Mouse (Mus musculus) liver, embryonic 15.5 days (tissue): Measurements from ENCODE around the gene Eps15l1. TPM values are rescaled to one million over a fixed set of nuclear protein-coding genes. Genes with fewer than 3 reads are reported as not detected.

ENCODE experiments used
- ATAC-seq: fragments of 200-750 bp; cut with Nextera tagmentation; 2 replicates; pipeline ENCODE4 v1.8.0; 2017; ENCODE audit warnings: moderate number of reproducible peaks, mild to moderate bottlenecking, moderate library complexity; ENCODE audit not compliant: insufficient read depth
- H3K27ac ChIP-seq: fragments of 300-500 bp; sonication (generic); replicated peaks from 2 replicates; pipeline ENCODE4 v1.5.1; 2015; ENCODE audit warnings: mild to moderate bottlenecking, inconsistent platforms
- H3K27me3 ChIP-seq: fragments of 300-500 bp; sonication (generic); 2 replicates; pipeline ENCODE4 v1.6.1; 2015; ENCODE audit warnings: mild to moderate bottlenecking, inconsistent platforms
- H3K36me3 ChIP-seq: fragments of 300-500 bp; sonication (generic); replicated peaks from 2 replicates; pipeline ENCODE4 v1.6.1; 2015; ENCODE audit warnings: moderate library complexity, mild to moderate bottlenecking, inconsistent platforms
- H3K4me1 ChIP-seq: fragments of 300-500 bp; sonication (generic); replicated peaks from 2 replicates; pipeline ENCODE4 v1.6.1; 2015; ENCODE audit warnings: inconsistent platforms
- H3K4me2 ChIP-seq: fragments of 300-500 bp; sonication (generic); 2 replicates; pipeline ENCODE4 v1.6.1; 2015; ENCODE audit warnings: moderate library complexity, mild to moderate bottlenecking, inconsistent platforms
- H3K4me3 ChIP-seq: fragments of 300-500 bp; sonication (generic); replicated peaks from 2 replicates; pipeline ENCODE4 v1.5.1; 2015; ENCODE audit warnings: mild to moderate bottlenecking, inconsistent platforms
- H3K9ac ChIP-seq: fragments of 300-500 bp; sonication (generic); 2 replicates; pipeline ENCODE4 v1.6.1; 2015; ENCODE audit warnings: moderate library complexity, mild to moderate bottlenecking, inconsistent platforms
- H3K9me3 ChIP-seq: fragments of 300-500 bp; sonication (generic); replicated peaks from 2 replicates; pipeline ENCODE4 v1.6.1; 2016; ENCODE audit warnings: inconsistent platforms
- WGBS: fragments of 180-500 bp; shearing (Covaris S2); methylation state at CpG from one replicate; pipeline ENCODE4 v1.1.7; 2015; ENCODE audit warnings: mixed read lengths; ENCODE audit not compliant: insufficient replicate concordance; 5-methylcytosine and 5-hydroxymethylcytosine counted together
- polyA plus RNA-seq: library from polyadenylated mRNA; unstranded; fragments of >200 nt; fragmentation: Nextera tagmentation; extraction: Ambion mirVana; gene quantifications from 2 replicates; pipeline ENCODE4 v1.2.1, GENCODE M21; 2015

The Eps15l1 gene
- 19.4 and 19.8 TPM in 2 replicates for polyA plus RNA-seq

GRCm38 (mm10) chr8:72421362-72422335 is at the start of gene Eps15l1:
Eps15l1 (minus strand) TSS chr8:72421460.
- peaks cover 53% of the 10 kb centered on the region for H3K4me1 ChIP-seq
- ATAC-seq = peak; percentile 95
- WGBS = under 1% methylated on average over 48 of the region's 48 CpGs

GRCm38 (mm10) chr8:72470684-72471083 is 49.4 kb upstream of the Eps15l1 start:
- H3K4me1 ChIP-seq = peaks cover 30% of the 10 kb centered on the region
- WGBS = 80% methylated on average over 7 of the region's 7 CpGs
- H3K4me3 ChIP-seq = no peak overlapping the region
- no peak overlapping the region for H3K27ac ChIP-seq
- H3K27me3 ChIP-seq = no peaks in the 10 kb centered on the region
- no peaks in the 10 kb centered on the region for H3K9me3 ChIP-seq
- no peak for ATAC-seq
- H3K9ac ChIP-seq = no peak overlapping the region
- no peak overlapping the region for H3K4me2 ChIP-seq
- peaks cover 79% of the 10 kb centered on the region for H3K36me3 ChIP-seq

More at GRCm38 (mm10) chr8:72421362-72422335, at the start of gene Eps15l1:
- Histone ChIP-seq H3K27me3 (no peaks in the 10 kb centered on the region), H3K9me3 (no peaks in the 10 kb centered on the region), H3K27ac (peak within 1 kb of the TSS; percentile 97), H3K4me2 (peak within 1 kb of the TSS; percentile 94), H3K9ac (peak within 1 kb of the TSS; percentile 92), H3K36me3 (0 out of 2 replicates have a peak, but pooled peaks cover 8% of the 10 kb centered on the region), H3K4me3 (peak within 1 kb of the TSS; percentile 92)

GRCm38 (mm10) chr8:72469984-72470383 is 48.7 kb upstream of the Eps15l1 start:
- H3K4me2 ChIP-seq = no peak overlapping the region
- H3K9me3 ChIP-seq = no peaks in the 10 kb centered on the region
- H3K9ac ChIP-seq = no peak overlapping the region
- H3K36me3 ChIP-seq = peaks cover 86% of the 10 kb centered on the region
- ATAC-seq = no peak
- H3K4me3 ChIP-seq = no peak overlapping the region
- no peak overlapping the region for H3K27ac ChIP-seq
- H3K4me1 ChIP-seq = peaks cover 25% of the 10 kb centered on the region
- 88% methylated on average over 8 of the region's 8 CpGs for WGBS
- no peaks in the 10 kb centered on the region for H3K27me3 ChIP-seq

GRCm38 (mm10) chr8:72469243-72469642 is 48.0 kb upstream of the Eps15l1 start:
- H3K4me1 ChIP-seq = peaks cover 21% of the 10 kb centered on the region
- H3K27ac ChIP-seq = no peak overlapping the region
- H3K9ac ChIP-seq = no peak overlapping the region
- no peak overlapping the region for H3K4me2 ChIP-seq
- no peak for ATAC-seq
- H3K36me3 ChIP-seq = peaks cover 93% of the 10 kb centered on the region
- 78% methylated on average over 2 of the region's 2 CpGs for WGBS
- H3K4me3 ChIP-seq = no peak overlapping the region
- no peaks in the 10 kb centered on the region for H3K9me3 ChIP-seq
- H3K27me3 ChIP-seq = no peaks in the 10 kb centered on the region

- no peaks in the 10 kb centered on the region for H3K9me3 ChIP-seq
- peaks cover 100% of the 10 kb centered on the region for H3K36me3 ChIP-seq
Measured at GRCm38 (mm10) chr8:72464211-72464610, 43.0 kb upstream of the Eps15l1 start.

DNA sequence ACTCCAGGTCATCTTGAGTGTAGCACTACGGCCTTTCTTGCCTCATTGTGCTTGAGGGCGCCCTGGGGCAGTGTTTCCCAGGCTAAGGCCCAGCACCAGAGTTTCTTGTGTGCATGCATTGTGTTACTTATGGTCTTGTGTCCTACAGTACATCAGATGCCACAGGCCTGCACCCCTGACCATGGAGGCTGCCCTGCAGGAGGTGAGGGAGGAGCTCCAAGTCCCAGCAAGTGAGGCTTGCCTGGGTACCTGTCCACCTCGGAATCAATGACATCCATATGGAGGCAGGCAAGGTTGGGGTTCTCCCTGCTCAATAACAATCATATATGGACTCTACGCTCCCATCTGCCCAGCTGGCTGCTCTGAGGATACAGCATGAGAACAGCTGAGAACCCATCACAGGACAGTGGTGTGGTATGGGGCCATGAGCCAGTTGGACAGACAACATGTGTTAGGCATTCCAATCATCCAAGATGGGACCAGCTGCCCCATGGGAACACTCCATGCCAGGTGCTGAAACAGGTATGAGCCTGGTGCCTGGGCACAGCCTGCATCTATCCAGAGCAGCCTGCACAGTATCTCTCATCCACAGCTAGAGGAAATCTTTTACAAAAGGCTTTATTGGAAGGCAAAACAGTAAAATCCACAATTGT is 38.7 kb upstream of the Eps15l1 start:
- Histone ChIP-seq H3K27me3 (no peaks in the 10 kb centered on the region), H3K9ac (no peak overlapping the region), H3K4me1 (no peaks in the 10 kb centered on the region), H3K4me2 (no peak overlapping the region), H3K9me3 (no peaks in the 10 kb centered on the region), H3K36me3 (peaks cover 71% of the 10 kb centered on the region), H3K27ac (no peak overlapping the region), H3K4me3 (no peak overlapping the region)
- ATAC-seq = no peak
- 81% methylated on average over 4 of the region's 4 CpGs for WGBS

More at GRCm38 (mm10) chr8:72464211-72464610, 43.0 kb upstream of the Eps15l1 start:
- Histone ChIP-seq H3K9ac (no peak overlapping the region), H3K4me1 (peaks cover 2% of the 10 kb centered on the region; the same call in 1 of the 2 replicates), H3K4me3 (no peak overlapping the region), H3K4me2 (no peak overlapping the region), H3K27me3 (no peaks in the 10 kb centered on the region), H3K27ac (no peak overlapping the region)
- 94% methylated on average over 10 of the region's 10 CpGs for WGBS
- ATAC-seq = no peak

- H3K27ac ChIP-seq = no peak overlapping the region
- peaks cover 67% of the 10 kb centered on the region for H3K36me3 ChIP-seq
- 81% methylated on average over 6 of the region's 6 CpGs for WGBS
- H3K4me2 ChIP-seq = no peak overlapping the region
- H3K4me1 ChIP-seq = no peaks in the 10 kb centered on the region
- no peak for ATAC-seq
- no peak overlapping the region for H3K4me3 ChIP-seq
- no peak overlapping the region for H3K9ac ChIP-seq
- H3K27me3 ChIP-seq = no peaks in the 10 kb centered on the region
- no peaks in the 10 kb centered on the region for H3K9me3 ChIP-seq
Measured at GRCm38 (mm10) chr8:72458457-72458856, 37.2 kb upstream of the Eps15l1 start.

DNA sequence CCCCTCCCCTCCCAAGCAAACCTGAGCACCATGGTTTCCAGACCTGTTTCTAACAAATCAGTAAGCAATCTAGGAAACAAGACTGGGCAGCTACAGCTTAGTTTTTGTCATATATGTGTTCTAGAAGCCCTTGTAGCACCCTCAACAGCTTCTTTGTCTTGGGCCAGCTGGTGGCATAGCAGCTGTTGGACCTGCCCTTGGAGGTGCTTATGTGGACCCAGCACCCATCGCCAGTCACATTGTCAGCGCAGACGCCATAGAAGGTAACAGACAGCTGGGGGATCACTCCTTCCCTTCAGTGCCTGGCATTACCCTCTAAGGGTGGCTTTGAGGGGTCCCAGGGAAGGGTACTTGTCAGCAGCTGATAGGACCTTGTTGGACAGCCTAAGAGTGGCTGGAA is 36.5 kb upstream of the Eps15l1 start:
- H3K4me2 ChIP-seq = no peak overlapping the region
- no peak overlapping the region for H3K9ac ChIP-seq
- ATAC-seq = no peak

DNA sequence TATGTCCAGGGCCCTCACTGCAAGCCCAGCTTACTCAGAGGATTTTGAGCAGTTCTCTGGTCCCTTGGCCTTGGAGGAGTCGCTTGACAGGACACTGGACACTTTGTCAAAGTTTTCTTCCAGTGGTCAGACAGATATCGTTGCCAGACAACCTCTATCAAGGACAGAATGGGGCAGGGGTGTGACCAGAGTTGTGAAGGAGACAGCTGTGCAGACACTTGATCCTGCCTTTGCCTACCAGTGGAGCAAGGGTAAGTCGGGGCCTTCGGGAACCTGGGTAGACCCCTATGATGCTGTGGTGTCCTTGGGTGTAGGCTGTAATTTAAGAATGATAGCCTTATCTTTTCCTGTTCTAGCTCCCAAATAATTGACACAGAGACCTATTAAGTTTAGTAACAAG is 34.1 kb upstream of the Eps15l1 start:
- Histone ChIP-seq H3K9ac (no peak overlapping the region), H3K27me3 (no peaks in the 10 kb centered on the region), H3K27ac (no peak overlapping the region), H3K4me2 (no peak overlapping the region), H3K4me1 (peaks cover 9% of the 10 kb centered on the region), H3K36me3 (peaks cover 40% of the 10 kb centered on the region), H3K9me3 (no peaks in the 10 kb centered on the region), H3K4me3 (no peak overlapping the region)
- 72% methylated on average over 4 of the region's 4 CpGs for WGBS
- ATAC-seq = no peak

More for the DNA sequence above, 36.5 kb upstream of the Eps15l1 start:
- no peaks in the 10 kb centered on the region for H3K4me1 ChIP-seq
- no peaks in the 10 kb centered on the region for H3K27me3 ChIP-seq
- H3K4me3 ChIP-seq = no peak overlapping the region
- H3K27ac ChIP-seq = no peak overlapping the region
- 83% methylated on average over 3 of the region's 3 CpGs for WGBS
- no peaks in the 10 kb centered on the region for H3K9me3 ChIP-seq
- H3K36me3 ChIP-seq = peaks cover 63% of the 10 kb centered on the region

- peaks cover 9% of the 10 kb centered on the region for H3K4me1 ChIP-seq
- no peak overlapping the region for H3K4me3 ChIP-seq
- 87% methylated on average over 2 of the region's 2 CpGs for WGBS
- no peaks in the 10 kb centered on the region for H3K27me3 ChIP-seq
- ATAC-seq = no peak
- H3K27ac ChIP-seq = no peak overlapping the region
- H3K9me3 ChIP-seq = no peaks in the 10 kb centered on the region
- no peak overlapping the region for H3K9ac ChIP-seq
- no peak overlapping the region for H3K4me2 ChIP-seq
- H3K36me3 ChIP-seq = peaks cover 35% of the 10 kb centered on the region
Measured at GRCm38 (mm10) chr8:72453904-72454303, 32.6 kb upstream of the Eps15l1 start.

- Histone ChIP-seq H3K36me3 (peaks cover 29% of the 10 kb centered on the region), H3K4me1 (peaks cover 9% of the 10 kb centered on the region), H3K9ac (no peak overlapping the region), H3K27ac (0 out of 2 replicates have a peak overlapping the region, but pooled peaks have one; percentile 2), H3K9me3 (no peaks in the 10 kb centered on the region), H3K4me3 (no peak overlapping the region), H3K27me3 (no peaks in the 10 kb centered on the region), H3K4me2 (no peak overlapping the region)
- 41% methylated on average over 8 of the region's 8 CpGs for WGBS
- peak; percentile 56 for ATAC-seq
Measured at GRCm38 (mm10) chr8:72451516-72451915, 30.3 kb upstream of the Eps15l1 start.
